15 mouse cellular contexts compared by ENCODE assay signal in the genomic region with DNA sequence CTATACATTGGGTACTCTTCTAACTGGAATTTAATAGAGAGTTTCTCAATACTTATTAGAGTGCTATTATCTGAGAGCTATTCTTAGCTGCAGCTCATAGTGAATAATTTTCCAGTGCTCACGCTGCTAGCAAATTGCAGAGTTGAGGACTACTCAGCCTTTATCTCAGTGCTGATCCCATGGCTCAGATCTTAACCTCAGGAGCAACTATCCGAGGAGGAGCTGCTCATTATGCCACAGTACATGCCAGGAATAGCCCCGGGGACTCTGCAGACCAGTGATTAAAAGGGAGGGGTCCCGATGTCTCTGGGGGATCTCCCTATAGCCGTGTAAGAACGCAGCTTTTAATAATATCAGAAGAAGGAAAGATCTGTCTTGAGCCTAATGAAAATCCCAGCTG. TPM values are rescaled to one million over a fixed set of nuclear protein-coding genes. Genes with fewer than 3 reads are reported as not detected.
DNase-seq lines count a peak whose midpoint lies in the region; ATAC-seq and TF ChIP-seq lines count a peak whose summit lies in the region.
"Had no signal": no experiment of that assay in that cellular context is flagged by ENCODE, and none has a peak within 500 bp of the region (broad histone marks: within the 10 kb centered on the region; RNA-seq: fewer than 3 reads in every experiment).

No protein-coding gene starts in this region.

- no peak for TF ChIP-seq CTCF in heart, postnatal 0 days (IDR thresholded peaks at IDR 0.05; ENCODE audit: low read depth)
- TF ChIP-seq CTCF in intestine, postnatal 0 days (IDR thresholded peaks at IDR 0.05; ENCODE audit: low read depth): no peak

- peak; percentile 22 for DNase-seq in heart, postnatal 0 days (ENCODE audit: low spot score)
- no peak for DNase-seq in heart, embryonic 10.5 days (ENCODE audit: low spot score)
- DNase-seq in embryo, embryonic 11 days: no peak
- DNase-seq: adrenal gland, postnatal 25 days; cerebellum, adult 18-20 months; kidney, adult 18-20 months; lung, adult 18-20 months; right cerebral cortex, postnatal 25 days had no signal

- peak overlapping the region; percentile 21; the same call in 1 of the 2 replicates for H3K4me3 ChIP-seq in heart, postnatal 0 days (ENCODE audit: low read depth, low read length)
- no peak overlapping the region for H3K4me3 ChIP-seq in heart, embryonic 10.5 days
- H3K4me3 ChIP-seq in embryonic facial prominence, embryonic 15.5 days (replicated peaks): no peak overlapping the region
- no peak overlapping the region for H3K4me3 ChIP-seq in hindbrain, embryonic 13.5 days
- no peak overlapping the region for H3K4me3 ChIP-seq in neural tube, embryonic 14.5 days (ENCODE audit: low read depth, low read length)
- no peak overlapping the region for H3K4me3 ChIP-seq in intestine, postnatal 0 days (ENCODE audit: low read depth, low read length)
- H3K4me3 ChIP-seq: limb, embryonic 10.5 days; neural tube, embryonic 12.5 days; stomach, embryonic 15.5 days had no signal

- TF ChIP-seq EP300 in heart, postnatal 0 days (IDR thresholded peaks at IDR 0.05; ENCODE audit: low read depth): no peak

- peak overlapping the region; percentile 48; the same call in 1 of the 2 replicates for H3K27ac ChIP-seq in heart, postnatal 0 days (ENCODE audit: low read depth)
- no peak overlapping the region for H3K27ac ChIP-seq in heart, embryonic 10.5 days
- no peak overlapping the region for H3K27ac ChIP-seq in embryonic facial prominence, embryonic 15.5 days (replicated peaks)
- peak overlapping the region; percentile 70 for H3K27ac ChIP-seq in hindbrain, embryonic 13.5 days
- H3K27ac ChIP-seq in neural tube, embryonic 14.5 days (ENCODE audit: low read depth, low read length): no peak overlapping the region; the same call in 1 of the 2 replicates
- no peak overlapping the region for H3K27ac ChIP-seq in intestine, postnatal 0 days (ENCODE audit: low read depth, low read length)
- H3K27ac ChIP-seq: limb, embryonic 10.5 days; neural tube, embryonic 12.5 days; stomach, embryonic 15.5 days had no signal

- H3K27me3 ChIP-seq in heart, postnatal 0 days (ENCODE audit: control insufficient read depth, insufficient read depth, low read length): no peaks in the 10 kb centered on the region
- H3K27me3 ChIP-seq in heart, embryonic 10.5 days (ENCODE audit: insufficient read depth, poor library complexity, severe bottlenecking): no peaks in the 10 kb centered on the region
- H3K27me3 ChIP-seq in embryonic facial prominence, embryonic 15.5 days: no peaks in the 10 kb centered on the region
- H3K27me3 ChIP-seq in hindbrain, embryonic 13.5 days: no peaks in the 10 kb centered on the region
- H3K27me3 ChIP-seq in neural tube, embryonic 14.5 days (ENCODE audit: control insufficient read depth, insufficient read depth, low read length): no peaks in the 10 kb centered on the region
- H3K27me3 ChIP-seq in intestine, postnatal 0 days (replicated peaks; ENCODE audit: control insufficient read depth, insufficient read depth, low read length): no peaks in the 10 kb centered on the region
- H3K27me3 ChIP-seq: neural tube, embryonic 12.5 days; stomach, embryonic 15.5 days had no signal

- peaks cover 4% of the 10 kb centered on the region for H3K4me1 ChIP-seq in heart, postnatal 0 days (ENCODE audit: control insufficient read depth, insufficient read depth)
- no peaks in the 10 kb centered on the region for H3K4me1 ChIP-seq in heart, embryonic 10.5 days
- no peaks in the 10 kb centered on the region for H3K4me1 ChIP-seq in embryonic facial prominence, embryonic 15.5 days
- peaks cover 4% of the 10 kb centered on the region for H3K4me1 ChIP-seq in hindbrain, embryonic 13.5 days (replicated peaks)
- H3K4me1 ChIP-seq in neural tube, embryonic 14.5 days (ENCODE audit: control insufficient read depth, insufficient read depth, low read length): no peaks in the 10 kb centered on the region
- H3K4me1 ChIP-seq in intestine, postnatal 0 days (replicated peaks; ENCODE audit: control insufficient read depth, insufficient read depth, low read length): no peaks in the 10 kb centered on the region
- H3K4me1 ChIP-seq: limb, embryonic 10.5 days; neural tube, embryonic 12.5 days; stomach, embryonic 15.5 days had no signal

- no peak for ATAC-seq in heart, postnatal 0 days (ENCODE audit: insufficient read depth, low read depth)
- ATAC-seq in embryonic facial prominence, embryonic 15.5 days (ENCODE audit: insufficient number of reproducible peaks, low FRiP score, low TSS enrichment, low read depth): peak; percentile 76; the same call in 1 of the 2 replicates
- peak; percentile 83 for ATAC-seq in hindbrain, embryonic 13.5 days (ENCODE audit: low FRiP score)
- peak; percentile 71 for ATAC-seq in neural tube, embryonic 14.5 days (ENCODE audit: low read depth)
- no peak for ATAC-seq in intestine, postnatal 0 days

- peak overlapping the region; percentile 50 for H3K4me2 ChIP-seq in heart, postnatal 0 days (ENCODE audit: low read depth, low read length)
- no peak overlapping the region for H3K4me2 ChIP-seq in embryonic facial prominence, embryonic 15.5 days (replicated peaks)
- 0 out of 2 replicates have a peak overlapping the region, but pooled peaks have one; percentile 10 for H3K4me2 ChIP-seq in hindbrain, embryonic 13.5 days
- no peak overlapping the region for H3K4me2 ChIP-seq in neural tube, embryonic 14.5 days (ENCODE audit: low read depth, low read length)
- H3K4me2 ChIP-seq in intestine, postnatal 0 days (replicated peaks; ENCODE audit: low read depth): no peak overlapping the region
- H3K4me2 ChIP-seq: neural tube, embryonic 12.5 days; stomach, embryonic 15.5 days had no signal

- H3K36me3 ChIP-seq in heart, postnatal 0 days (replicated peaks; ENCODE audit: control insufficient read depth, insufficient read depth, low read length): no peaks in the 10 kb centered on the region
- H3K36me3 ChIP-seq in heart, embryonic 10.5 days: no peaks in the 10 kb centered on the region
- no peaks in the 10 kb centered on the region for H3K36me3 ChIP-seq in embryonic facial prominence, embryonic 15.5 days
- no peaks in the 10 kb centered on the region for H3K36me3 ChIP-seq in hindbrain, embryonic 13.5 days
- no peaks in the 10 kb centered on the region for H3K36me3 ChIP-seq in neural tube, embryonic 14.5 days (ENCODE audit: control insufficient read depth, insufficient read depth, low read length)
- no peaks in the 10 kb centered on the region for H3K36me3 ChIP-seq in intestine, postnatal 0 days (ENCODE audit: control insufficient read depth, insufficient read depth)
- H3K36me3 ChIP-seq: limb, embryonic 10.5 days; neural tube, embryonic 12.5 days; stomach, embryonic 15.5 days had no signal

- no peaks in the 10 kb centered on the region for H3K9me3 ChIP-seq in heart, postnatal 0 days (replicated peaks; ENCODE audit: control insufficient read depth, low read length)
- no peaks in the 10 kb centered on the region for H3K9me3 ChIP-seq in heart, embryonic 10.5 days
- H3K9me3 ChIP-seq in embryonic facial prominence, embryonic 15.5 days (replicated peaks): no peaks in the 10 kb centered on the region
- no peaks in the 10 kb centered on the region for H3K9me3 ChIP-seq in hindbrain, embryonic 13.5 days
- no peaks in the 10 kb centered on the region for H3K9me3 ChIP-seq in neural tube, embryonic 14.5 days (ENCODE audit: control insufficient read depth, low read length)
- no peaks in the 10 kb centered on the region for H3K9me3 ChIP-seq in intestine, postnatal 0 days (ENCODE audit: control insufficient read depth)
- H3K9me3 ChIP-seq: limb, embryonic 10.5 days; neural tube, embryonic 12.5 days; stomach, embryonic 15.5 days had no signal

- 13% methylated on average over 6 of the region's 6 CpGs for WGBS in heart, postnatal 0 days
- 32% methylated on average over 6 of the region's 6 CpGs for WGBS in heart, embryonic 10.5 days
- WGBS in embryonic facial prominence, embryonic 15.5 days: 13% methylated on average over 6 of the region's 6 CpGs
- WGBS in hindbrain, embryonic 13.5 days: 25% methylated on average over 6 of the region's 6 CpGs
- WGBS in neural tube, embryonic 14.5 days: 32% methylated on average over 6 of the region's 6 CpGs
- WGBS in intestine, postnatal 0 days: 44% methylated on average over 6 of the region's 6 CpGs

- peak overlapping the region; percentile 29; the same call in 1 of the 2 replicates for H3K9ac ChIP-seq in heart, postnatal 0 days (replicated peaks; ENCODE audit: low read depth, low read length)
- H3K9ac ChIP-seq in embryonic facial prominence, embryonic 15.5 days: no peak overlapping the region
- H3K9ac ChIP-seq in hindbrain, embryonic 13.5 days: peak overlapping the region; percentile 29; the same call in 1 of the 2 replicates
- no peak overlapping the region for H3K9ac ChIP-seq in neural tube, embryonic 14.5 days (replicated peaks; ENCODE audit: low read depth, low read length)
- H3K9ac ChIP-seq in intestine, postnatal 0 days (ENCODE audit: low read depth, low read length): no peak overlapping the region
- H3K9ac ChIP-seq: neural tube, embryonic 12.5 days; stomach, embryonic 15.5 days had no signal

RNA-seq across cellular contexts. Expression of gene Naf1, which starts 50.7 kb away (rescaled TPM):
- total RNA-seq in heart, postnatal 0 days (2014; rRNA removed; ENCODE audit: low replicate concordance): 0.73 and 7.0 TPM in 2 replicates
- polyA plus RNA-seq in heart, postnatal 0 days (2015; fragmentation: Nextera tagmentation; extraction: Ambion mirVana): 1.4 and 1.5 TPM in 2 replicates
- 1.8 and 3.7 TPM in 2 replicates for polyA plus RNA-seq in heart, embryonic 10.5 days (2016; fragmentation: Nextera tagmentation; extraction: Ambion mirVana)
- 2.9 and 3.2 TPM in 2 replicates for polyA plus RNA-seq in embryonic facial prominence, embryonic 15.5 days (2015; fragmentation: Nextera tagmentation; extraction: Ambion mirVana)
- polyA plus RNA-seq in hindbrain, embryonic 13.5 days (2015; fragmentation: Nextera tagmentation; extraction: Ambion mirVana): 1.9 and 2.1 TPM in 2 replicates
- polyA plus RNA-seq in neural tube, embryonic 14.5 days (2014; fragmentation: Nextera tagmentation; extraction: Ambion mirVana): 3.5 and 4.4 TPM in 2 replicates
- 2.2 and 2.5 TPM in 2 replicates for polyA plus RNA-seq in intestine, postnatal 0 days (2015; fragmentation: Nextera tagmentation; extraction: Ambion mirVana)

Comparison
In these comparisons a context has a peak if more than half of its experiments do, and no peak if none do; other contexts are left out.
1. H3K27ac ChIP-seq: peak in heart, postnatal 0 days (single experiment) and hindbrain, embryonic 13.5 days (single experiment); none in heart, embryonic 10.5 days (single experiment), embryonic facial prominence, embryonic 15.5 days (single experiment), neural tube, embryonic 14.5 days (single experiment) and intestine, postnatal 0 days (single experiment).
2. ATAC-seq: peak in embryonic facial prominence, embryonic 15.5 days (single experiment), hindbrain, embryonic 13.5 days (single experiment) and neural tube, embryonic 14.5 days (single experiment); none in heart, postnatal 0 days (single experiment) and intestine, postnatal 0 days (single experiment).
3. H3K4me2 ChIP-seq: peak in heart, postnatal 0 days (single experiment) and hindbrain, embryonic 13.5 days (single experiment); none in embryonic facial prominence, embryonic 15.5 days (single experiment), neural tube, embryonic 14.5 days (single experiment) and intestine, postnatal 0 days (single experiment).
4. H3K9ac ChIP-seq: peak in heart, postnatal 0 days (single experiment) and hindbrain, embryonic 13.5 days (single experiment); none in embryonic facial prominence, embryonic 15.5 days (single experiment), neural tube, embryonic 14.5 days (single experiment) and intestine, postnatal 0 days (single experiment).